Mouse (Mus musculus) CH12.LX (cell line): ENCODE results near the gene Vmn1r220. TPM values are rescaled to one million over a fixed set of nuclear protein-coding genes. Genes with fewer than 3 reads are reported as not detected.

Experiments used
- DNase-seq: peaks from one replicate; pipeline ENCODE4 v3.0.0-alpha.2; 2013; ENCODE audit errors: extremely low read depth
- H3K27ac ChIP-seq: 2 replicates; pipeline ENCODE4 v1.5.1; 2012; ENCODE audit warnings: low read depth, mild to moderate bottlenecking, control low read depth, moderate library complexity; ENCODE audit not compliant: insufficient read depth
- H3K27me3 ChIP-seq: replicated peaks from 2 replicates; pipeline ENCODE3; 2012; ENCODE audit warnings: inconsistent platforms
- H3K36me3 ChIP-seq, 2 experiments: replicated peaks in 1 of 2; 2 replicates each; pipeline versions ENCODE3 to v1.6.1; 2012; ENCODE audit warnings: inconsistent platforms in 1 of 2, low read length in 1 of 2, mild to moderate bottlenecking in 1 of 2, mixed read lengths in 1 of 2, moderate library complexity in 1 of 2; ENCODE audit not compliant: control insufficient read depth in 1 of 2, insufficient read depth in 1 of 2
- H3K4me1 ChIP-seq, 2 experiments: 2 replicates each; pipeline ENCODE4 v1.6.1; 2012; ENCODE audit warnings: inconsistent platforms in 1 of 2, moderate library complexity in 1 of 2; ENCODE audit not compliant: insufficient read depth in 2 of 2, control insufficient read depth in 1 of 2
- H3K4me2 ChIP-seq: 2 replicates; pipeline ENCODE4 v1.6.1; 2012; ENCODE audit warnings: low read depth, mild to moderate bottlenecking, control low read depth; ENCODE audit not compliant: poor library complexity, insufficient read depth, severe bottlenecking
- H3K4me3 ChIP-seq, 3 experiments: fragments of 150-350 bp in 1 of 3; sonication (generic) in 1 of 3; replicated peaks in 1 of 3; 2 replicates each; pipeline versions ENCODE3 to v1.5.1; 2011 to 2012; ENCODE audit warnings: low read depth in 2 of 3, low read length in 2 of 3, mild to moderate bottlenecking in 2 of 3, moderate library complexity in 2 of 3, control low read depth in 1 of 3, improper control_type of control experiment in 1 of 3, inconsistent platforms in 1 of 3, mixed read lengths in 1 of 3; ENCODE audit not compliant: poor library complexity in 1 of 3
- H3K79me2 ChIP-seq: replicated peaks from 2 replicates; pipeline ENCODE4 v1.6.1; 2012; ENCODE audit warnings: mild to moderate bottlenecking, moderate library complexity; ENCODE audit not compliant: control insufficient read depth, poor library complexity, insufficient read depth, severe bottlenecking; ENCODE audit errors: extremely low read depth
- H3K9ac ChIP-seq: 2 replicates; pipeline ENCODE4 v1.6.1; 2012; ENCODE audit warnings: low read depth, mild to moderate bottlenecking, control low read depth, moderate library complexity; ENCODE audit not compliant: insufficient read depth
- H3K9me3 ChIP-seq: replicated peaks from 2 replicates; pipeline ENCODE3; 2012; ENCODE audit warnings: low read length, inconsistent platforms, mixed read lengths
- BHLHE40 ChIP-seq: IDR thresholded peaks from 2 replicates; pipeline ENCODE4 v1.6.1; 2011; ENCODE audit warnings: mild to moderate bottlenecking, low read depth, low read length, improper control_type of control experiment
- CHD2 ChIP-seq: IDR thresholded peaks from 2 replicates; pipeline ENCODE4 v1.6.1; 2011; ENCODE audit warnings: low read length, improper control_type of control experiment
- ELF1 ChIP-seq: IDR thresholded peaks from 2 replicates; pipeline ENCODE4 v1.6.1; 2014; ENCODE audit warnings: low read depth, mild to moderate bottlenecking, inconsistent platforms, low read length, improper control_type of control experiment
- ETS1 ChIP-seq: conservative IDR thresholded peaks from 2 replicates; pipeline ENCODE4 v1.6.1; 2012; ENCODE audit warnings: low read depth, mild to moderate bottlenecking, inconsistent platforms, low read length, improper control_type of control experiment, moderate library complexity
- GABPA ChIP-seq: IDR thresholded peaks from 2 replicates; pipeline ENCODE4 v1.6.1; 2012; ENCODE audit warnings: low read depth, low read length, improper control_type of control experiment, inconsistent platforms; ENCODE audit not compliant: insufficient replicate concordance
- JUND ChIP-seq: conservative IDR thresholded peaks from 2 replicates; pipeline ENCODE4 v1.6.1; 2011; ENCODE audit warnings: low read depth, low read length, improper control_type of control experiment
- MAFK ChIP-seq: IDR thresholded peaks from 2 replicates; pipeline ENCODE4 v1.6.1; 2011; ENCODE audit warnings: low read length, improper control_type of control experiment; ENCODE audit not compliant: insufficient replicate concordance
- MAZ ChIP-seq: IDR thresholded peaks from 2 replicates; pipeline ENCODE4 v1.6.1; 2012; ENCODE audit warnings: low read depth, mild to moderate bottlenecking, inconsistent platforms, low read length, improper control_type of control experiment, moderate library complexity
- MXI1 ChIP-seq: IDR thresholded peaks from 2 replicates; pipeline ENCODE4 v1.6.1; 2011; ENCODE audit warnings: mild to moderate bottlenecking, low read depth, low read length, improper control_type of control experiment
- MYC ChIP-seq: IDR thresholded peaks from 2 replicates; pipeline ENCODE4 v1.6.1; 2011; ENCODE audit warnings: low read depth, mild to moderate bottlenecking, improper control_type of control experiment, low read length
- PAX5 ChIP-seq: IDR thresholded peaks from 2 replicates; pipeline ENCODE4 v1.6.1; 2012; ENCODE audit warnings: low read length, inconsistent platforms, mixed read lengths
- POLR2A ChIP-seq: IDR thresholded peaks from 2 replicates; pipeline ENCODE4 v1.6.1; 2011; ENCODE audit warnings: low read depth, mild to moderate bottlenecking, improper control_type of control experiment, low read length
- RCOR1 ChIP-seq: conservative IDR thresholded peaks from 2 replicates; pipeline ENCODE4 v1.6.1; 2012; ENCODE audit warnings: low read depth, mild to moderate bottlenecking, inconsistent platforms, low read length, improper control_type of control experiment
- SMC3 ChIP-seq: IDR thresholded peaks from 2 replicates; pipeline ENCODE4 v1.6.1; 2011; ENCODE audit warnings: low read depth, low read length, improper control_type of control experiment
- USF1 ChIP-seq: IDR thresholded peaks from 2 replicates; pipeline ENCODE4 v1.6.1; 2014; ENCODE audit warnings: low read depth, mild to moderate bottlenecking, inconsistent platforms, low read length, improper control_type of control experiment
- ZC3H11A ChIP-seq: IDR thresholded peaks from 2 replicates; pipeline ENCODE4 v1.6.1; 2012; ENCODE audit warnings: low read depth, mild to moderate bottlenecking, inconsistent platforms, low read length, improper control_type of control experiment
- dilution Hi-C: fragments of 300-500 bp; cut with MboI; formaldehyde crosslinking; loops from 2 replicates; pipeline ENCODE4 v1.14.3; 2020; ENCODE audit warnings: low sequenced_read_pairs; ENCODE audit not compliant: extremely low pct_unique_long_range_greater_than_20kb, extremely low pct_ligation_motif_present
- in situ Hi-C: fragments of 300-500 bp; cut with MboI; formaldehyde crosslinking; loops from 3 replicates; pipeline ENCODE4 v1.14.3; 2019; ENCODE audit warnings: low sequenced_read_pairs, low pct_ligation_motif_present, low pct_unique_long_range_greater_than_20kb, mixed read lengths
- polyA plus RNA-seq: library from polyadenylated mRNA; unstranded; fragments of >175 nt; gene quantifications from 2 replicates; pipeline ENCODE4 v1.2.1, GENCODE M21; 2012; ENCODE audit warnings: low read depth; ENCODE audit not compliant: insufficient read length
- total RNA-seq, 2 experiments: library from RNA; depleted of rRNA; stranded (reverse); fragments of 300-350 nt in 1 of 2; fragments of >200 nt in 1 of 2; gene quantifications; 2 replicates each; pipeline ENCODE4 v1.2.3; 2012 to 2014

Gene Vmn1r220
- total and polyA plus RNA-seq, 3 experiments = not detected

- no peaks in the 10 kb centered on the region for H3K36me3 ChIP-seq
- H3K9me3 ChIP-seq = no peaks in the 10 kb centered on the region
- no peaks in the 10 kb centered on the region for H3K27me3 ChIP-seq
- H3K4me1 ChIP-seq = no peaks in the 10 kb centered on the region
- no peak overlapping the region for H3K4me2 ChIP-seq
- no peaks in the 10 kb centered on the region for H3K79me2 ChIP-seq
- H3K9ac ChIP-seq = no peak overlapping the region
- H3K4me3 ChIP-seq = no peak overlapping the region
- TF ChIP-seq PAX5 (no peak), RCOR1 (no peak), ZC3H11A (no peak), MAFK (no peak), SMC3 (no peak), BHLHE40 (no peak), ELF1 (no peak), ETS1 (no peak), MYC (no peak), GABPA (no peak)
- H3K27ac ChIP-seq = no peak overlapping the region
- dilution Hi-C loops (no loop called here), in situ Hi-C loops (no loop called here)
- no peak for DNase-seq
Measured at GRCm38 (mm10) chr13:23138880-23139279, 48.9 kb downstream of the Vmn1r220 start.

GRCm38 (mm10) chr13:23133501-23133900, 54.3 kb downstream of the Vmn1r220 start:
- Histone ChIP-seq H3K79me2 (no peaks in the 10 kb centered on the region), H3K27me3 (no peaks in the 10 kb centered on the region), H3K4me1 (no peaks in the 10 kb centered on the region), H3K9me3 (no peaks in the 10 kb centered on the region), H3K4me3 (no peak overlapping the region), H3K4me2 (no peak overlapping the region), H3K9ac (no peak overlapping the region), H3K27ac (no peak overlapping the region), H3K36me3 (no peaks in the 10 kb centered on the region)
- dilution Hi-C loops = no loop called here
- in situ Hi-C loops = no loop called here
- TF ChIP-seq CHD2 (no peak), PAX5 (no peak), MXI1 (no peak), MAZ (no peak), POLR2A (no peak), SMC3 (no peak), MAFK (no peak), USF1 (no peak), JUND (no peak), GABPA (no peak)
- no peak for DNase-seq
